Mouse (Mus musculus) forebrain, embryonic 14.5 days (tissue): ENCODE results near the gene Rbm6. TPM values are rescaled to one million over a fixed set of nuclear protein-coding genes. Genes with fewer than 3 reads are reported as not detected.

Experiments used
- ATAC-seq: fragments of 200-750 bp; cut with Nextera tagmentation; 2 replicates; pipeline ENCODE4 v1.8.0; 2017; ENCODE audit warnings: mild to moderate bottlenecking, moderate library complexity
- DNase-seq: peaks from one replicate; pipeline ENCODE4 v3.0.0-alpha.2; 2015; ENCODE audit warnings: low spot score
- H3K27ac ChIP-seq: fragments of 300-500 bp; sonication (generic); 2 replicates; pipeline ENCODE4 v1.5.1; 2014; ENCODE audit warnings: low read depth, mild to moderate bottlenecking, control low read depth, low read length, moderate library complexity
- H3K27me3 ChIP-seq: fragments of 300-500 bp; sonication (generic); replicated peaks from 2 replicates; pipeline ENCODE4 v1.6.1; 2014; ENCODE audit warnings: low read length, control low read depth, mixed read lengths; ENCODE audit not compliant: control insufficient read depth, insufficient read depth
- H3K36me3 ChIP-seq: fragments of 300-500 bp; sonication (generic); 2 replicates; pipeline ENCODE4 v1.6.1; 2014; ENCODE audit warnings: low read length, control low read depth; ENCODE audit not compliant: control insufficient read depth, insufficient read depth
- H3K4me1 ChIP-seq: fragments of 300-500 bp; sonication (generic); 2 replicates; pipeline ENCODE4 v1.6.1; 2014; ENCODE audit warnings: antibody characterized with exemption, low read length, control low read depth; ENCODE audit not compliant: control insufficient read depth, insufficient read depth
- H3K4me2 ChIP-seq: fragments of 300-500 bp; sonication (generic); 2 replicates; pipeline ENCODE4 v1.6.1; 2014; ENCODE audit warnings: mild to moderate bottlenecking, control low read depth, low read length
- H3K4me3 ChIP-seq: fragments of 300-500 bp; sonication (generic); 2 replicates; pipeline ENCODE4 v1.5.1; 2014; ENCODE audit warnings: low read depth, low read length, control low read depth
- H3K9ac ChIP-seq: fragments of 300-500 bp; sonication (generic); 2 replicates; pipeline ENCODE4 v1.6.1; 2014; ENCODE audit warnings: mild to moderate bottlenecking, low read length, control low read depth, moderate library complexity
- H3K9me3 ChIP-seq: fragments of 300-500 bp; sonication (generic); replicated peaks from 2 replicates; pipeline ENCODE4 v1.6.1; 2016; ENCODE audit warnings: low read length, control low read depth, mixed read lengths; ENCODE audit not compliant: control insufficient read depth
- WGBS: fragments of 180-500 bp; shearing (Covaris S2); extraction: QIAGEN DNeasy Blood & Tissue Kit; methylation state at CpG from one replicate; pipeline ENCODE4 v1.1.7; 2014; 5-methylcytosine and 5-hydroxymethylcytosine counted together
- polyA plus RNA-seq: library from polyadenylated mRNA; unstranded; fragments of >200 nt; fragmentation: Nextera tagmentation; extraction: Ambion mirVana; gene quantifications from 2 replicates; pipeline ENCODE4 v1.2.1, GENCODE M21; 2014

Rbm6 gene
- polyA plus RNA-seq, 1 experiment from 2014 or later = 69.4 TPM

- no peaks in the 10 kb centered on the region for H3K9me3 ChIP-seq
- ATAC-seq (no peak), DNase-seq (no peak)
- H3K36me3 ChIP-seq = peaks cover 98% of the 10 kb centered on the region
- H3K27ac ChIP-seq = no peak overlapping the region
- H3K27me3 ChIP-seq = no peaks in the 10 kb centered on the region
- H3K4me3 ChIP-seq = no peak overlapping the region
- H3K4me1 ChIP-seq = no peaks in the 10 kb centered on the region
- no peak overlapping the region for H3K9ac ChIP-seq
- H3K4me2 ChIP-seq = no peak overlapping the region
- 100% methylated on average over 1 of the region's 1 CpGs for WGBS
Measured at GRCm38 (mm10) chr9:107747310-107747709, 125.7 kb downstream of the Rbm6 start.

GRCm38 (mm10) chr9:107746679-107747078 lies 126.4 kb downstream of the Rbm6 start:
- DNase-seq = no peak
- Histone ChIP-seq H3K4me2 (no peak overlapping the region), H3K36me3 (peaks cover 98% of the 10 kb centered on the region), H3K27ac (no peak overlapping the region), H3K4me3 (no peak overlapping the region), H3K27me3 (no peaks in the 10 kb centered on the region), H3K9me3 (no peaks in the 10 kb centered on the region), H3K9ac (no peak overlapping the region), H3K4me1 (no peaks in the 10 kb centered on the region)
- WGBS = 91% methylated on average over 3 of the region's 3 CpGs
- no peak for ATAC-seq

- DNase-seq (no peak), ATAC-seq (no peak)
- Histone ChIP-seq H3K27me3 (no peaks in the 10 kb centered on the region), H3K27ac (no peak overlapping the region), H3K4me3 (no peak overlapping the region), H3K9me3 (no peaks in the 10 kb centered on the region), H3K4me1 (no peaks in the 10 kb centered on the region), H3K9ac (no peak overlapping the region), H3K4me2 (no peak overlapping the region), H3K36me3 (peaks cover 98% of the 10 kb centered on the region)
- WGBS = 93% methylated on average over 6 of the region's 6 CpGs
Measured at GRCm38 (mm10) chr9:107744061-107744460, 129.0 kb downstream of the Rbm6 start.

GRCm38 (mm10) chr9:107738841-107739202 lies 134.2 kb downstream of the Rbm6 start:
- 44% methylated on average over 4 of the region's 4 CpGs for WGBS
- Histone ChIP-seq H3K9me3 (no peaks in the 10 kb centered on the region), H3K9ac (no peak overlapping the region), H3K27me3 (no peaks in the 10 kb centered on the region), H3K27ac (no peak overlapping the region), H3K36me3 (peaks cover 57% of the 10 kb centered on the region), H3K4me1 (peaks cover 27% of the 10 kb centered on the region), H3K4me3 (no peak overlapping the region), H3K4me2 (no peak overlapping the region)
- DNase-seq (no peak), ATAC-seq (peak; percentile 5; the same call in 1 of the 2 replicates)

GRCm38 (mm10) chr9:107738020-107738840 lies 134.8 kb downstream of the Rbm6 start:
- 20% methylated on average over 7 of the region's 7 CpGs for WGBS
- H3K4me2 ChIP-seq = no peak overlapping the region

GRCm38 (mm10) chr9:107736185-107736485 lies 136.9 kb downstream of the Rbm6 start:
- Histone ChIP-seq H3K27ac (peak overlapping the region; percentile 72; the same call in 1 of the 2 replicates), H3K9ac (peak overlapping the region; percentile 38; the same call in 1 of the 2 replicates), H3K9me3 (no peaks in the 10 kb centered on the region), H3K27me3 (no peaks in the 10 kb centered on the region), H3K4me1 (peaks cover 27% of the 10 kb centered on the region), H3K4me3 (no peak overlapping the region), H3K36me3 (peaks cover 30% of the 10 kb centered on the region), H3K4me2 (peak overlapping the region; percentile 46)
- 1% methylated on average over 7 of the region's 7 CpGs for WGBS
- DNase-seq (peak; percentile 53), ATAC-seq (0 out of 2 replicates have a peak, but pooled peaks have one; percentile 5)

More at GRCm38 (mm10) chr9:107738020-107738840, 134.8 kb downstream of the Rbm6 start:
- H3K9me3 ChIP-seq = no peaks in the 10 kb centered on the region
- H3K4me1 ChIP-seq = peaks cover 27% of the 10 kb centered on the region
- H3K27ac ChIP-seq = no peak overlapping the region
- no peaks in the 10 kb centered on the region for H3K27me3 ChIP-seq
- ATAC-seq = peak; percentile 75
- peaks cover 51% of the 10 kb centered on the region for H3K36me3 ChIP-seq
- H3K4me3 ChIP-seq = no peak overlapping the region
- peak; percentile 91 for DNase-seq
- H3K9ac ChIP-seq = no peak overlapping the region

- peaks cover 25% of the 10 kb centered on the region for H3K36me3 ChIP-seq
- H3K9me3 ChIP-seq = no peaks in the 10 kb centered on the region
- DNase-seq (peak; percentile 59), ATAC-seq (peak; percentile 31)
- 2% methylated on average over 17 of the region's 17 CpGs for WGBS
- no peaks in the 10 kb centered on the region for H3K27me3 ChIP-seq
- H3K4me3 ChIP-seq = no peak overlapping the region
- peaks cover 27% of the 10 kb centered on the region for H3K4me1 ChIP-seq
- peak overlapping the region; percentile 38; the same call in 1 of the 2 replicates for H3K9ac ChIP-seq
- H3K27ac ChIP-seq = peak overlapping the region; percentile 72; the same call in 1 of the 2 replicates
- peak overlapping the region; percentile 46 for H3K4me2 ChIP-seq
Measured at GRCm38 (mm10) chr9:107735356-107736184, 137.5 kb downstream of the Rbm6 start.

- DNase-seq (peak; percentile 61), ATAC-seq (peak; percentile 19)
- WGBS = 19% methylated on average over 7 of the region's 7 CpGs
Measured at GRCm38 (mm10) chr9:107734567-107734971, 138.5 kb downstream of the Rbm6 start.

More at GRCm38 (mm10) chr9:107734567-107734971, 138.5 kb downstream of the Rbm6 start:
- peak overlapping the region; percentile 72; the same call in 1 of the 2 replicates for H3K27ac ChIP-seq
- H3K9me3 ChIP-seq = no peaks in the 10 kb centered on the region
- H3K27me3 ChIP-seq = no peaks in the 10 kb centered on the region
- H3K4me2 ChIP-seq = no peak overlapping the region; the same call in 1 of the 2 replicates
- peaks cover 37% of the 10 kb centered on the region for H3K4me1 ChIP-seq
- no peak overlapping the region for H3K9ac ChIP-seq
- H3K4me3 ChIP-seq = no peak overlapping the region
- peaks cover 15% of the 10 kb centered on the region for H3K36me3 ChIP-seq
